ENCODE assay signal across 8 mouse cellular contexts in the genomic region with DNA sequence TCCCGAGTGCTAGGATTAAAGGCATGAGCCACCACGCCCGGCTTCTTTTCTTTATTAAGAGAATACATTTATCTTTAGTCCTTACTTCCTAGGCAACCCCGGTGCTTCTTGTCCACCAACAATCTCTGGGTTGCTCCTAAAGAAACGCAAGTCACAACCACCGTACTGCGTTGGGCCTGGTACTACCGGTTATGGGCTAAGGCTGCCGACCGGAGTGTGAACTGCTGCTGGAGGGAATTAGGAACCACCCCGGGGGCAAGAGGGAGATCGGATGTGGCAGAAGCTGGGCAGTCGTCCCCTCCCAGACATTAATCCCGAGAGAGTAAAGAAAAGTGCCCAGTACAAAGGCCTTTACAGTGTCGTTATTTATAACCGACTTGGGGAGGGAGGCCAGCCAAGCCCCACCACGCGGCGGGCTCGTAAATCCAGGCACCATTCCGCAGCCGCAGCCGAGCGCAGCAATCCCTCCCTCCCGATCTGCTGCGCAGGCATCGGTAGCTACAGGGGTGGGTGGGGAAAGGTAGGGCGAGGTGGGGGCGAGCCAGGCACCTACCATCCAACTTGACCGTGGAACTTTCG. TPM values are rescaled to one million over a fixed set of nuclear protein-coding genes. Genes with fewer than 3 reads are reported as not detected.
DNase-seq lines count a peak whose midpoint lies in the region; ATAC-seq and TF ChIP-seq lines count a peak whose summit lies in the region.
"Had no signal": no experiment of that assay in that cellular context is flagged by ENCODE, and none has a peak within 500 bp of the region (broad histone marks: within the 10 kb centered on the region; RNA-seq: fewer than 3 reads in every experiment).

No protein-coding gene starts in this region.

- H3K4me2 ChIP-seq in embryonic facial prominence, embryonic 12.5 days (replicated peaks), result peak overlapping the region; percentile 53
- H3K4me2 ChIP-seq in hindbrain, postnatal 0 days (ENCODE audit: low read depth, low read length), result peak overlapping the region; percentile 55
- peak overlapping the region; percentile 12 for H3K4me2 ChIP-seq in liver, embryonic 16.5 days (ENCODE audit: low read depth, low read length)

- peaks cover 63% of the 10 kb centered on the region for H3K4me1 ChIP-seq in embryonic facial prominence, embryonic 12.5 days
- peaks cover 12% of the 10 kb centered on the region for H3K4me1 ChIP-seq in hindbrain, postnatal 0 days (ENCODE audit: insufficient read depth, low read length)
- peaks cover 16% of the 10 kb centered on the region for H3K4me1 ChIP-seq in liver, embryonic 16.5 days (ENCODE audit: control insufficient read depth, low read depth, low read length)

- H3K27me3 ChIP-seq in embryonic facial prominence, embryonic 12.5 days, result peaks cover 50% of the 10 kb centered on the region
- peaks cover 39% of the 10 kb centered on the region; the same call in 1 of the 2 replicates for H3K27me3 ChIP-seq in hindbrain, postnatal 0 days (ENCODE audit: insufficient read depth, low read length)
- peaks cover 91% of the 10 kb centered on the region for H3K27me3 ChIP-seq in liver, embryonic 16.5 days (ENCODE audit: control insufficient read depth, insufficient read depth, low read depth, low read length)

- peak; percentile 35 for DNase-seq in ZHBTc4 (ENCODE audit: low read depth, low spot score)
- peak; percentile 51 for DNase-seq in hindbrain, postnatal 0 days (ENCODE audit: low spot score)
- DNase-seq in ovary, postnatal 14 days (ENCODE audit: low spot score), result no peak
- DNase-seq in layer of hippocampus, postnatal 25 days (ENCODE audit: extremely low spot score in 1 of 2, low spot score in 1 of 2), result no peak
- no peak for DNase-seq in spleen, postnatal 14 days (ENCODE audit: low spot score in 2 of 2)

- no peak for TF ChIP-seq CTCF in hindbrain, postnatal 0 days (IDR thresholded peaks at IDR 0.05; ENCODE audit: low read depth)

- peak overlapping the region; percentile 36 for H3K9ac ChIP-seq in embryonic facial prominence, embryonic 12.5 days
- H3K9ac ChIP-seq in hindbrain, postnatal 0 days (replicated peaks; ENCODE audit: low read length), result no peak overlapping the region; the same call in 1 of the 2 replicates
- H3K9ac ChIP-seq in liver, embryonic 16.5 days (ENCODE audit: low read depth, low read length), result no peak overlapping the region

- WGBS in embryonic facial prominence, embryonic 12.5 days, result 2% methylated on average over 31 of the region's 31 CpGs
- WGBS in hindbrain, postnatal 0 days, result 4% methylated on average over 31 of the region's 31 CpGs
- 4% methylated on average over 31 of the region's 31 CpGs for WGBS in liver, embryonic 16.5 days (ENCODE audit: insufficient replicate concordance)

- peak overlapping the region; percentile 26 for H3K4me3 ChIP-seq in embryonic facial prominence, embryonic 12.5 days
- H3K4me3 ChIP-seq in hindbrain, postnatal 0 days (ENCODE audit: low read length), result peak overlapping the region; percentile 23
- 0 out of 2 replicates have a peak overlapping the region, but pooled peaks have one; percentile 26 for H3K4me3 ChIP-seq in liver, embryonic 16.5 days (ENCODE audit: low read depth, low read length)

- no peaks in the 10 kb centered on the region for H3K9me3 ChIP-seq in embryonic facial prominence, embryonic 12.5 days
- H3K9me3 ChIP-seq in hindbrain, postnatal 0 days (ENCODE audit: low read length), result no peaks in the 10 kb centered on the region
- no peaks in the 10 kb centered on the region for H3K9me3 ChIP-seq in liver, embryonic 16.5 days (replicated peaks; ENCODE audit: control insufficient read depth, low read length)

- ATAC-seq in embryonic facial prominence, embryonic 12.5 days (ENCODE audit: insufficient number of reproducible peaks, insufficient read depth, low FRiP score, low TSS enrichment), result no peak
- no peak for ATAC-seq in hindbrain, postnatal 0 days
- ATAC-seq in liver, embryonic 16.5 days (ENCODE audit: low read depth), result no peak

- no peaks in the 10 kb centered on the region for H3K36me3 ChIP-seq in embryonic facial prominence, embryonic 12.5 days
- H3K36me3 ChIP-seq in hindbrain, postnatal 0 days (ENCODE audit: insufficient read depth, low read length), result no peaks in the 10 kb centered on the region
- H3K36me3 ChIP-seq in liver, embryonic 16.5 days (ENCODE audit: control insufficient read depth, insufficient read depth), result no peaks in the 10 kb centered on the region

- H3K27ac ChIP-seq in embryonic facial prominence, embryonic 12.5 days, result no peak overlapping the region
- no peak overlapping the region for H3K27ac ChIP-seq in hindbrain, postnatal 0 days
- H3K27ac ChIP-seq in liver, embryonic 16.5 days (ENCODE audit: low read length), result no peak overlapping the region

RNA-seq across cellular contexts. Expression of a gene that starts 6.6 kb away (rescaled TPM):
- 4.7 and 5.5 TPM in 2 replicates for polyA plus RNA-seq in embryonic facial prominence, embryonic 12.5 days (2016; fragmentation: Nextera tagmentation; extraction: Ambion mirVana)
- total RNA-seq in hindbrain, postnatal 0 days (2014; rRNA removed), result 2.3 and 3.2 TPM in 2 replicates
- polyA plus RNA-seq in hindbrain, postnatal 0 days (2015; fragmentation: Nextera tagmentation; extraction: Ambion mirVana), result 0.48 and 0.64 TPM in 2 replicates
- polyA plus RNA-seq in liver, embryonic 16.5 days (2015; fragmentation: Nextera tagmentation; extraction: Ambion mirVana), result not detected in 2 replicates
- 1 to 10 TPM; 1.4 to 2.3 TPM for total RNA-seq in layer of hippocampus, postnatal 25 days (2021)
- total RNA-seq: neutrophil, adult 5-6 weeks had no signal

RNA-seq across cellular contexts. Expression of a gene that starts 41.6 kb away (rescaled TPM):
- polyA plus RNA-seq in embryonic facial prominence, embryonic 12.5 days (2016; fragmentation: Nextera tagmentation; extraction: Ambion mirVana), result 141 and 143 TPM in 2 replicates
- total RNA-seq in hindbrain, postnatal 0 days (2014; rRNA removed), result 25.9 and 28.3 TPM in 2 replicates
- 76.0 and 86.0 TPM in 2 replicates for polyA plus RNA-seq in hindbrain, postnatal 0 days (2015; fragmentation: Nextera tagmentation; extraction: Ambion mirVana)
- 51.2 and 51.9 TPM in 2 replicates for polyA plus RNA-seq in liver, embryonic 16.5 days (2015; fragmentation: Nextera tagmentation; extraction: Ambion mirVana)
- 10 to 100 TPM; 68.1 to 69.2 TPM for total RNA-seq in layer of hippocampus, postnatal 25 days (2021)

Comparison
In these comparisons a context has a peak if more than half of its experiments do, and no peak if none do; other contexts are left out.
1. DNase-seq: peak in ZHBTc4 (single experiment) and hindbrain, postnatal 0 days (single experiment); none in ovary, postnatal 14 days (single experiment), layer of hippocampus, postnatal 25 days (0 of 2) and spleen, postnatal 14 days (0 of 2).
2. Peak in every context shown above with its lines, with median percentiles within 50 percentile points of each other: H3K4me2 ChIP-seq and H3K4me3 ChIP-seq.